Mouse (Mus musculus) ES-E14 (cell line): Measurements from ENCODE around the gene Ppp2r5a. TPM values are rescaled to one million over a fixed set of nuclear protein-coding genes. Genes with fewer than 3 reads are reported as not detected.
A peak's percentile ranks its signal among the peaks of the same experiment; 100 is the strongest.

ENCODE experiments used
- DNase-seq: peaks from one replicate; pipeline ENCODE4 v3.0.0-alpha.2; 2013; ENCODE audit warnings: low read depth, low spot score
- H3K27ac ChIP-seq: 2 replicates; pipeline ENCODE4 v1.5.1; 2012; ENCODE audit warnings: low read depth, mild to moderate bottlenecking, low read length, moderate library complexity, mixed read lengths; ENCODE audit not compliant: poor library complexity, insufficient read depth, severe bottlenecking
- H3K36me3 ChIP-seq: 2 replicates; pipeline ENCODE4 v1.6.1; 2012; ENCODE audit warnings: mild to moderate bottlenecking, low read length, moderate library complexity, mixed read lengths; ENCODE audit not compliant: control insufficient read depth, poor library complexity, insufficient read depth, severe bottlenecking
- H3K4me1 ChIP-seq, 2 experiments: fragments of 150-350 bp in 1 of 2; sonication (generic) in 1 of 2; 2 replicates each; pipeline ENCODE4 v1.6.1; 2012; ENCODE audit warnings: low read length in 2 of 2, mild to moderate bottlenecking in 1 of 2, mixed read lengths in 1 of 2; ENCODE audit not compliant: control insufficient read depth in 2 of 2, insufficient read depth in 2 of 2, poor library complexity in 1 of 2
- H3K4me3 ChIP-seq, 2 experiments: fragments of 150-350 bp in 1 of 2; sonication (generic) in 1 of 2; 2 replicates each; pipeline ENCODE4 v1.5.1; 2012; ENCODE audit warnings: low read length in 2 of 2, low read depth in 1 of 2, mild to moderate bottlenecking in 1 of 2, mixed read lengths in 1 of 2; ENCODE audit not compliant: insufficient read depth in 1 of 2, poor library complexity in 1 of 2, severe bottlenecking in 1 of 2
- H3K9ac ChIP-seq: 2 replicates; pipeline ENCODE4 v1.6.1; 2012; ENCODE audit warnings: low read depth, mild to moderate bottlenecking, low read length, mixed read lengths; ENCODE audit not compliant: poor library complexity, insufficient read depth, severe bottlenecking
- H3K9me3 ChIP-seq: fragments of 150-350 bp; sonication (generic); 2 replicates; pipeline ENCODE4 v1.6.1; 2012; ENCODE audit warnings: low read depth, mild to moderate bottlenecking, low read length; ENCODE audit not compliant: control insufficient read depth, insufficient read depth
- CHD2 ChIP-seq: IDR thresholded peaks from 2 replicates; pipeline ENCODE4 v1.6.1; 2014; ENCODE audit warnings: mild to moderate bottlenecking, low read depth, low read length, inconsistent platforms
- HCFC1 ChIP-seq: IDR thresholded peaks from 2 replicates; pipeline ENCODE4 v1.6.1; 2012; ENCODE audit warnings: low read length, inconsistent platforms, borderline replicate concordance; ENCODE audit not compliant: insufficient read depth
- MAFK ChIP-seq: IDR thresholded peaks from 2 replicates; pipeline ENCODE4 v1.6.1; 2014; ENCODE audit warnings: mild to moderate bottlenecking, low read depth, low read length, inconsistent platforms; ENCODE audit not compliant: insufficient read depth
- ZC3H11A ChIP-seq: IDR thresholded peaks from 2 replicates; pipeline ENCODE4 v1.6.1; 2012; ENCODE audit warnings: low read depth, mild to moderate bottlenecking, inconsistent platforms, low read length, borderline replicate concordance
- ZNF384 ChIP-seq: IDR thresholded peaks from 2 replicates; pipeline ENCODE4 v1.6.1; 2012; ENCODE audit warnings: low read depth, low read length, inconsistent platforms
- in situ Hi-C, 2 experiments: fragments of 600-800 bp; cut with MboI; formaldehyde crosslinking; loops; one replicate each; pipeline ENCODE4 v1.15.1; 2025; ENCODE audit warnings: low sequenced_read_pairs in 2 of 2, inconsistent platforms in 1 of 2; ENCODE audit not compliant: unreplicated experiment in 2 of 2
- total RNA-seq: library from RNA; depleted of rRNA; stranded (reverse); fragments of 300-350 nt; gene quantifications from 2 replicates; pipeline ENCODE4 v1.2.3, GENCODE M21; 2012

Ppp2r5a gene
- total RNA-seq, 1 experiment = 47.3 TPM

GRCm38 (mm10) chr1:191420930-191421404 lies 17.9 kb upstream of the Ppp2r5a start:
- no peak overlapping the region for H3K4me3 ChIP-seq
- H3K9ac ChIP-seq = 0 out of 2 replicates have a peak overlapping the region, but pooled peaks have one; percentile 30
- H3K27ac ChIP-seq = peak overlapping the region; percentile 1; the same call in 1 of the 2 replicates
- H3K4me1 ChIP-seq = peaks cover 7 to 24% of the 10 kb centered on the region in 2 experiments
- DNase-seq = no peak
- no peaks in the 10 kb centered on the region for H3K9me3 ChIP-seq
- TF ChIP-seq ZNF384 = no peak
- no peak for TF ChIP-seq ZC3H11A
- no peak for TF ChIP-seq MAFK
- no peak for TF ChIP-seq HCFC1
- TF ChIP-seq CHD2 = no peak
- in situ Hi-C loops = no loop called here
- no peaks in the 10 kb centered on the region for H3K36me3 ChIP-seq

- no peak overlapping the region for H3K9ac ChIP-seq
- H3K27ac ChIP-seq = peak overlapping the region; percentile 1; the same call in 1 of the 2 replicates
- H3K4me3 ChIP-seq = no peak overlapping the region
- TF ChIP-seq CHD2 (no peak), HCFC1 (no peak), MAFK (no peak), ZC3H11A (no peak), ZNF384 (no peak)
- in situ Hi-C loops = no loop called here
- no peaks in the 10 kb centered on the region for H3K9me3 ChIP-seq
- DNase-seq = no peak
- H3K36me3 ChIP-seq = no peaks in the 10 kb centered on the region
- H3K4me1 ChIP-seq = peaks cover 7 to 24% of the 10 kb centered on the region in 2 experiments
Measured at GRCm38 (mm10) chr1:191419991-191420751, 17.1 kb upstream of the Ppp2r5a start.

- TF ChIP-seq HCFC1 (no peak), ZNF384 (no peak), ZC3H11A (no peak), CHD2 (no peak), MAFK (no peak)
- no peaks in the 10 kb centered on the region for H3K36me3 ChIP-seq
- H3K9me3 ChIP-seq = no peaks in the 10 kb centered on the region
- DNase-seq = no peak
- in situ Hi-C loops = no loop called here
- peak overlapping the region; percentile 19 to 21; a peak in 2 of 4 replicates for H3K4me3 ChIP-seq
- peak overlapping the region; percentile 44; the same call in 1 of the 2 replicates for H3K27ac ChIP-seq
- peaks cover 7 to 24% of the 10 kb centered on the region in 2 experiments for H3K4me1 ChIP-seq
- H3K9ac ChIP-seq = peak overlapping the region; percentile 47; the same call in 1 of the 2 replicates
Measured at GRCm38 (mm10) chr1:191419421-191419820, 16.3 kb upstream of the Ppp2r5a start.

GRCm38 (mm10) chr1:191418936-191419335 lies 15.9 kb upstream of the Ppp2r5a start:
- Histone ChIP-seq H3K9me3 (no peaks in the 10 kb centered on the region), H3K36me3 (no peaks in the 10 kb centered on the region), H3K4me1 (peaks cover 7 to 24% of the 10 kb centered on the region in 2 experiments), H3K4me3 (peak overlapping the region; percentile 19 to 21; a peak in 2 of 4 replicates), H3K9ac (peak overlapping the region; percentile 47; the same call in 1 of the 2 replicates), H3K27ac (peak overlapping the region; percentile 44; the same call in 1 of the 2 replicates)
- in situ Hi-C loops = no loop called here
- no peak for DNase-seq
- no peak for TF ChIP-seq ZNF384
- TF ChIP-seq CHD2 = no peak
- TF ChIP-seq HCFC1 = no peak
- TF ChIP-seq MAFK = no peak
- no peak for TF ChIP-seq ZC3H11A
